Mouse (Mus musculus) thymus, adult 2 months (tissue): ENCODE data around the gene Ankfn1. TPM values are rescaled to one million over a fixed set of nuclear protein-coding genes. Genes with fewer than 3 reads are reported as not detected.

Experiments
- DNase-seq: peaks from one replicate; pipeline ENCODE4 v3.0.0; 2021
- H3K27ac ChIP-seq: fragments of 200-500 bp; 2 replicates; pipeline ENCODE4 v1.5.1; 2012; ENCODE audit warnings: low read length, control low read depth; ENCODE audit not compliant: control insufficient read depth, insufficient read depth
- H3K27me3 ChIP-seq: fragments of 200-500 bp; 2 replicates; pipeline ENCODE4 v1.6.1; 2012; ENCODE audit warnings: mild to moderate bottlenecking, low read length, moderate library complexity, mixed read lengths; ENCODE audit not compliant: control insufficient read depth, insufficient read depth
- H3K36me3 ChIP-seq: fragments of 200-500 bp; 2 replicates; pipeline ENCODE4 v1.6.1; 2012; ENCODE audit warnings: mild to moderate bottlenecking, low read length, moderate library complexity; ENCODE audit not compliant: control insufficient read depth, insufficient read depth
- H3K4me1 ChIP-seq: fragments of 200-500 bp; replicated peaks from 2 replicates; pipeline ENCODE4 v1.6.1; 2012; ENCODE audit warnings: low read length; ENCODE audit not compliant: control insufficient read depth, insufficient read depth
- H3K4me3 ChIP-seq: fragments of 200-500 bp; 2 replicates; pipeline ENCODE4 v1.5.1; 2012; ENCODE audit warnings: mild to moderate bottlenecking, low read length, control low read depth, moderate library complexity; ENCODE audit not compliant: control insufficient read depth, insufficient read depth
- CTCF ChIP-seq: fragments of 200-500 bp; IDR thresholded peaks from 2 replicates; pipeline ENCODE4 v1.5.1; 2012; ENCODE audit warnings: mild to moderate bottlenecking, control low read depth, low read length, moderate library complexity, borderline replicate concordance; ENCODE audit not compliant: control insufficient read depth, poor library complexity, insufficient read depth; ENCODE audit errors: extremely low read depth
- POLR2A ChIP-seq: fragments of 200-500 bp; IDR thresholded peaks from 2 replicates; pipeline ENCODE4 v1.6.1; 2012; ENCODE audit warnings: mild to moderate bottlenecking, low read length, control low read depth, moderate library complexity; ENCODE audit not compliant: control insufficient read depth, poor library complexity, insufficient read depth; ENCODE audit errors: extremely low read depth
- WGBS: fragments of 180-500 bp; shearing (Covaris S2); methylation state at CpG from one replicate; pipeline ENCODE4 v1.1.7; 2018; 5-methylcytosine and 5-hydroxymethylcytosine counted together
- polyA plus RNA-seq: library from polyadenylated mRNA; depleted of rRNA; stranded (reverse); fragments of >200 nt; gene quantifications from 2 replicates; pipeline ENCODE4 v1.2.3, GENCODE M21; 2012

Gene Ankfn1
- polyA plus RNA-seq, 1 experiment = 0.07 TPM

- H3K4me3 ChIP-seq = no peak overlapping the region
- H3K27ac ChIP-seq = no peak overlapping the region
- no peak for DNase-seq
- no peaks in the 10 kb centered on the region for H3K27me3 ChIP-seq
- 88% methylated on average over 3 of the region's 3 CpGs for WGBS
- H3K4me1 ChIP-seq = no peaks in the 10 kb centered on the region
- no peaks in the 10 kb centered on the region for H3K36me3 ChIP-seq
- TF ChIP-seq POLR2A = no peak
- no peak for TF ChIP-seq CTCF
Observed at GRCm38 (mm10) chr11:89659048-89659447, 118.4 kb downstream of the Ankfn1 start.

- DNase-seq = no peak
- Histone ChIP-seq H3K27me3 (no peaks in the 10 kb centered on the region), H3K4me3 (no peak overlapping the region), H3K4me1 (no peaks in the 10 kb centered on the region), H3K36me3 (no peaks in the 10 kb centered on the region), H3K27ac (no peak overlapping the region)
- no peak for TF ChIP-seq POLR2A
- TF ChIP-seq CTCF = no peak
Observed at GRCm38 (mm10) chr11:89656556-89656955, 120.9 kb downstream of the Ankfn1 start.

GRCm38 (mm10) chr11:89635740-89636139 lies 141.7 kb downstream of the Ankfn1 start:
- Histone ChIP-seq H3K4me1 (no peaks in the 10 kb centered on the region), H3K36me3 (no peaks in the 10 kb centered on the region), H3K27ac (no peak overlapping the region), H3K27me3 (no peaks in the 10 kb centered on the region), H3K4me3 (no peak overlapping the region)
- no peak for DNase-seq
- WGBS = 93% methylated on average over 1 of the region's 1 CpGs
- TF ChIP-seq CTCF = no peak
- TF ChIP-seq POLR2A = no peak

GRCm38 (mm10) chr11:89631315-89631714 lies 146.1 kb downstream of the Ankfn1 start:
- no peak for DNase-seq
- Histone ChIP-seq H3K36me3 (no peaks in the 10 kb centered on the region), H3K27ac (no peak overlapping the region), H3K27me3 (no peaks in the 10 kb centered on the region), H3K4me1 (no peaks in the 10 kb centered on the region), H3K4me3 (no peak overlapping the region)
- TF ChIP-seq CTCF = no peak
- 53% methylated on average over 2 of the region's 2 CpGs for WGBS

- Histone ChIP-seq H3K4me1 (no peaks in the 10 kb centered on the region), H3K36me3 (no peaks in the 10 kb centered on the region), H3K27ac (no peak overlapping the region), H3K27me3 (no peaks in the 10 kb centered on the region), H3K4me3 (no peak overlapping the region)
- DNase-seq = no peak
- TF ChIP-seq POLR2A (no peak), CTCF (no peak)
- 90% methylated on average over 6 of the region's 6 CpGs for WGBS
Observed at GRCm38 (mm10) chr11:89628562-89628961, 148.9 kb downstream of the Ankfn1 start.

GRCm38 (mm10) chr11:89627232-89627631 lies 150.2 kb downstream of the Ankfn1 start:
- TF ChIP-seq CTCF (no peak), POLR2A (no peak)
- Histone ChIP-seq H3K4me3 (no peak overlapping the region), H3K36me3 (no peaks in the 10 kb centered on the region), H3K27me3 (no peaks in the 10 kb centered on the region), H3K27ac (no peak overlapping the region), H3K4me1 (no peaks in the 10 kb centered on the region)
- no peak for DNase-seq

GRCm38 (mm10) chr11:89623698-89624445 lies 153.6 kb downstream of the Ankfn1 start:
- Histone ChIP-seq H3K4me1 (no peaks in the 10 kb centered on the region), H3K27ac (no peak overlapping the region), H3K4me3 (no peak overlapping the region), H3K36me3 (no peaks in the 10 kb centered on the region), H3K27me3 (no peaks in the 10 kb centered on the region)
- no peak for TF ChIP-seq POLR2A
- no peak for TF ChIP-seq CTCF
- 89% methylated on average over 13 of the region's 13 CpGs for WGBS
- DNase-seq = no peak
